Mouse (Mus musculus) liver, embryonic 11.5 days (tissue): Measurements from ENCODE around the gene Ciita. TPM values are rescaled to one million over a fixed set of nuclear protein-coding genes. Genes with fewer than 3 reads are reported as not detected.

Experiments used
- ATAC-seq: fragments of 200-750 bp; cut with Nextera tagmentation; replicated peaks from 2 replicates; pipeline ENCODE4 v1.8.0; 2017; ENCODE audit warnings: moderate number of reproducible peaks, mild to moderate bottlenecking, moderate TSS enrichment, moderate library complexity; ENCODE audit not compliant: low FRiP score
- DNase-seq: peaks from one replicate; pipeline ENCODE4 v3.0.0-alpha.2; 2017; ENCODE audit warnings: low spot score
- H3K27ac ChIP-seq: fragments of 300-500 bp; sonication (generic); 2 replicates; pipeline ENCODE4 v1.5.1; 2014; ENCODE audit warnings: mild to moderate bottlenecking, low read depth, low read length, control low read depth
- H3K27me3 ChIP-seq: fragments of 300-500 bp; sonication (generic); replicated peaks from 2 replicates; pipeline ENCODE4 v1.6.1; 2014; ENCODE audit warnings: low read length, mixed read lengths; ENCODE audit not compliant: control insufficient read depth, insufficient read depth
- H3K36me3 ChIP-seq: fragments of 300-500 bp; sonication (generic); 2 replicates; pipeline ENCODE4 v1.6.1; 2014; ENCODE audit warnings: mild to moderate bottlenecking, low read length, moderate library complexity, mixed read lengths; ENCODE audit not compliant: control insufficient read depth, insufficient read depth
- H3K4me1 ChIP-seq: fragments of 300-500 bp; sonication (generic); replicated peaks from 2 replicates; pipeline ENCODE4 v1.6.1; 2014; ENCODE audit warnings: low read length, mixed read lengths; ENCODE audit not compliant: control insufficient read depth, insufficient read depth
- H3K4me2 ChIP-seq: fragments of 300-500 bp; sonication (generic); 2 replicates; pipeline ENCODE4 v1.6.1; 2014; ENCODE audit warnings: mild to moderate bottlenecking, control low read depth, moderate library complexity
- H3K4me3 ChIP-seq: fragments of 300-500 bp; sonication (generic); 2 replicates; pipeline ENCODE4 v1.5.1; 2014; ENCODE audit warnings: low read depth, low read length, control low read depth
- H3K9ac ChIP-seq: fragments of 300-500 bp; sonication (generic); 2 replicates; pipeline ENCODE4 v1.6.1; 2014; ENCODE audit warnings: low read depth, low read length, control low read depth
- H3K9me3 ChIP-seq: fragments of 300-500 bp; sonication (generic); 2 replicates; pipeline ENCODE4 v1.6.1; 2016; ENCODE audit warnings: low read length, inconsistent platforms, mixed read lengths; ENCODE audit not compliant: control insufficient read depth
- WGBS: fragments of 180-500 bp; shearing (Covaris S2); extraction: QIAGEN DNeasy Blood & Tissue Kit; methylation state at CpG from one replicate; pipeline ENCODE4 v1.1.7; 2014; 5-methylcytosine and 5-hydroxymethylcytosine counted together
- polyA plus RNA-seq: library from polyadenylated mRNA; unstranded; fragments of >200 nt; fragmentation: Nextera tagmentation; extraction: Ambion mirVana; gene quantifications from 2 replicates; pipeline ENCODE4 v1.2.1, GENCODE M21; 2014

Gene Ciita
- polyA plus RNA-seq, 1 experiment from 2014 or later, result 0.14 TPM

- no peaks in the 10 kb centered on the region for H3K27me3 ChIP-seq
- no peaks in the 10 kb centered on the region; the same call in 1 of the 2 replicates for H3K36me3 ChIP-seq
- no peak overlapping the region for H3K27ac ChIP-seq
- DNase-seq (peak; percentile 65), ATAC-seq (peak; percentile 60)
- no peak overlapping the region for H3K4me2 ChIP-seq
- H3K9ac ChIP-seq, result no peak overlapping the region
- WGBS, result 32% methylated on average over 4 of the region's 4 CpGs
- no peak overlapping the region for H3K4me3 ChIP-seq
- H3K9me3 ChIP-seq, result no peaks in the 10 kb centered on the region
- no peaks in the 10 kb centered on the region for H3K4me1 ChIP-seq
These were observed 85.5 kb downstream of the Ciita start for GRCm38 (mm10) chr16:10565278-10565885.

DNA sequence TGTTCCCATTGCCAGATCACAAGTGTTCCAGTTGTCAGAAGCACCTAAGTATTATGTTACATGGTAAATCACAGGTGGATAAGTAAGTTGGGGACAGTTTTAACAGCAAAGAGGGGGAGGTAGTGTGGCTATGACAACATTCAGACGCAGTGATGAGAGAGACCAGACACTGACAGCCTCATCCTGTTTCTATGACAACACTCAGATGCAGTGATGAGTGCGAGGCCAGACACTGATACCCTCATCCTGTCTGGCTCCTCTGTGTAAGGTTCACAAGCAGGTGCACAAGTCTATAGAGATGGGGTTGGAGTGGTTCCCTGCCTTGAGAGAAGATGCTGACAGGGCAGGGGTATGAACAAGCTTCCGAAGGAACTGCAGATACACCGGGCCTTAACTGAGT is 87.3 kb downstream of the Ciita start:
- H3K36me3 ChIP-seq, result no peaks in the 10 kb centered on the region
- H3K27ac ChIP-seq, result no peak overlapping the region

DNA sequence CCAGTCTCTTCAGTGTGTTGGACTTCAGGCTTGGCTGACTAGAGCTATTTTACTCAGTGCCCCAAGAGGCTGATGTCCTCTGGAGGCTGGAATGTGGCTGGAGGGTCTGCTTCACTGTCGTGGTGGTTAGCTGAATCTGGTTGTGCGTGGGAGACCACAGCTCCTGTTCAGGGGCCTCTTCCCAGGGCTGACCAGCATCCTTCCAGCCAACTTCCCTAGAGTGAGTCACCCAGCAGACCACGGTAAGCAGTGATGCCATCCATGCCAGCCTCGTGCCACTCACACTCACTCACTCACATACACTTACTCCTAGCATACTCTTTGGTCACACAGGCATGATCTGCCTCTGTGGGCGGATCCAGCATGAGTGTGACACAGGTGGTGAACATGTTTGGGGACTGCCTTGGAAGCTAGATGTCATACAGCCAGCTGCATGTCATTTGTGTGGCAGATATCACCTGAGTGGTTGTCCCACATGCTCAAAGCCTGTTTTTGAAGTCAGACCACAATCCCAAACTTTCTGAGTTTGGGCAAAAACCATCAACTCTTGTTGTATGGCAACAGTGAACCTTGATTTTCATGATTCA is 90.0 kb downstream of the Ciita start:
- H3K9ac ChIP-seq, result no peak overlapping the region
- H3K36me3 ChIP-seq, result peaks cover 4% of the 10 kb centered on the region; the same call in 1 of the 2 replicates
- DNase-seq, result no peak
- no peak overlapping the region for H3K4me2 ChIP-seq
- no peaks in the 10 kb centered on the region for H3K27me3 ChIP-seq
- no peak overlapping the region for H3K4me3 ChIP-seq
- 75% methylated on average over 5 of the region's 5 CpGs for WGBS
- H3K27ac ChIP-seq, result no peak overlapping the region
- no peaks in the 10 kb centered on the region for H3K4me1 ChIP-seq
- no peak for ATAC-seq
- H3K9me3 ChIP-seq, result no peaks in the 10 kb centered on the region

More for the DNA sequence above, 87.3 kb downstream of the Ciita start:
- no peaks in the 10 kb centered on the region for H3K9me3 ChIP-seq
- H3K4me1 ChIP-seq, result no peaks in the 10 kb centered on the region
- ATAC-seq (no peak), DNase-seq (no peak)
- H3K4me2 ChIP-seq, result no peak overlapping the region
- 91% methylated on average over 4 of the region's 4 CpGs for whole genome bisulfite sequencing
- H3K9ac ChIP-seq, result no peak overlapping the region
- H3K27me3 ChIP-seq, result no peaks in the 10 kb centered on the region
- H3K4me3 ChIP-seq, result no peak overlapping the region

DNA sequence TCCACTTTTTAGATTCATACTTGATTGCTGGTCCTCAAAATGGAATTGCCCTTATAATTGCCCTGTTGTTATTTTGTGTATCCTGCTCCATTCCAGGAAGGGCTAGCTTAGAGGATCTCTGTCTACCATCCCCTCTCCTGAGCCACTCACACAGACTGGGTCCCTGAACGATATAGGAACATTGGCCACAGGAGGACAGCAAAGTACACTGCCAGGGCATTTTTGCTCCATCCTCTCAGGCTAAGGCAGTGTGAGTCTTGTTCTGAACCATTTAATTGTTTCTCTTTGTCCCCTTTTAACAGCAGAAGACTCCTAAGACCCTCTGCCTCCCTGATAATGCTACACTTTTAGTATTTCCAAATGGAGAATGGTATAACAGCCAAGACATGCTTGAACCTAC is 90.8 kb downstream of the Ciita start:
- 64% methylated on average over 1 of the region's 1 CpGs for WGBS
- H3K36me3 ChIP-seq, result peaks cover 4% of the 10 kb centered on the region; the same call in 1 of the 2 replicates
- no peak for ATAC-seq

GRCm38 (mm10) chr16:10571820-10572219 is 92.0 kb downstream of the Ciita start:
- no peak for DNase-seq
- 52% methylated on average over 2 of the region's 2 CpGs for WGBS
- Histone ChIP-seq H3K9me3 (no peaks in the 10 kb centered on the region), H3K27ac (no peak overlapping the region), H3K4me3 (no peak overlapping the region), H3K4me2 (no peak overlapping the region), H3K27me3 (no peaks in the 10 kb centered on the region), H3K4me1 (peaks cover 2% of the 10 kb centered on the region; the same call in 1 of the 2 replicates), H3K36me3 (peaks cover 7% of the 10 kb centered on the region; the same call in 1 of the 2 replicates), H3K9ac (no peak overlapping the region)
- no peak for ATAC-seq

More for the DNA sequence above, 90.8 kb downstream of the Ciita start:
- Histone ChIP-seq H3K4me1 (no peaks in the 10 kb centered on the region), H3K9me3 (no peaks in the 10 kb centered on the region), H3K4me3 (no peak overlapping the region), H3K27ac (no peak overlapping the region), H3K9ac (no peak overlapping the region), H3K4me2 (no peak overlapping the region), H3K27me3 (no peaks in the 10 kb centered on the region)
- DNase-seq, result no peak

DNA sequence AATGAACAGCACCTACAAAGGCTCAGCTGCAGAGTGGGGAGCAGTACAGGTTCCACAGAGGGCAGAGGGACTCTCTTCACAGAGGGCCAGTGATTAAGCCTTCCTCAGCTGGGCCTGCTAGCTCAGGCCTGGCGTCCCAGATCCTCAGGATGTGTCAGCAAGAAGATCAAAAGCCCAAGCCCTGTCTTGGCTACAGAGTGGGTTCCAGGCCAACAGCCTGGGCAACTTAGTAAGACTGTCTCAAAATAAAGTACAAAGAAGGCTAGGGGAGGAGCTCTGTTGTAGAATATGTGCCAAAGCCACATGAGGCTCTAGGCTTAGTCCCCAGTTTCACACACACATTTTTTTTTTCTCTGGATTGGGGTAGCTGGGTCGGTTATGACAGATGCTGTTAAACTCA is 95.1 kb downstream of the Ciita start:
- Histone ChIP-seq H3K4me3 (no peak overlapping the region), H3K27ac (no peak overlapping the region), H3K4me2 (no peak overlapping the region), H3K9me3 (no peaks in the 10 kb centered on the region), H3K36me3 (peaks cover 7% of the 10 kb centered on the region; the same call in 1 of the 2 replicates), H3K9ac (no peak overlapping the region), H3K27me3 (no peaks in the 10 kb centered on the region), H3K4me1 (peaks cover 2% of the 10 kb centered on the region; the same call in 1 of the 2 replicates)
- DNase-seq (no peak), ATAC-seq (no peak)
- WGBS, result 72% methylated on average over 2 of the region's 2 CpGs

GRCm38 (mm10) chr16:10575915-10576314 is 96.1 kb downstream of the Ciita start:
- WGBS, result 79% methylated on average over 4 of the region's 4 CpGs
- peaks cover 7% of the 10 kb centered on the region; the same call in 1 of the 2 replicates for H3K36me3 ChIP-seq
- no peaks in the 10 kb centered on the region for H3K9me3 ChIP-seq
- no peak overlapping the region for H3K4me2 ChIP-seq
- no peak for DNase-seq
- peaks cover 2% of the 10 kb centered on the region; the same call in 1 of the 2 replicates for H3K4me1 ChIP-seq
- H3K9ac ChIP-seq, result no peak overlapping the region
- no peak for ATAC-seq
- no peaks in the 10 kb centered on the region for H3K27me3 ChIP-seq
- H3K4me3 ChIP-seq, result no peak overlapping the region
- H3K27ac ChIP-seq, result no peak overlapping the region

DNA sequence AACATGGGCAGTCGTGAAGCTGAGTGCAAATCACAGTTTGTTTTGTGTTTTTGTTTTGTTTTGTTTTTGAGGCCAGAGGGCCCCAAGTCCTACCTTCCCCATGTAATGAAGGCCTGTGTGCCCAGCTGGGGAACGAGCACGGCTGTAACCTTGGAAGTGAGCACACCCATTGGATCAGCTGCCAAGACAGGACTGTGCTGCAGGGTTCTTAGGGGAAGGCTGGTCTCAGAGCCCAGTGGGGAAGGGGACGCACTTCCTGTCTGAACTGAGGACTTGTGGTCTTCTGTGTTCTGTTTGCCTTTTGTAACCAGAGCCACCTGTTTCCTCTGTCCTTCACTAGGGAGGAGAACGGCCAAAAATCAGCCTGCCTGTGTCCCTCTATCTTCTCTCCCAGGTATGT is 97.7 kb downstream of the Ciita start:
- 69% methylated on average over 5 of the region's 5 CpGs for WGBS
- H3K4me2 ChIP-seq, result no peak overlapping the region
- H3K9ac ChIP-seq, result no peak overlapping the region
- no peaks in the 10 kb centered on the region for H3K9me3 ChIP-seq
- no peaks in the 10 kb centered on the region for H3K27me3 ChIP-seq
- no peak for DNase-seq
- no peak overlapping the region for H3K27ac ChIP-seq
- H3K4me1 ChIP-seq, result peaks cover 2% of the 10 kb centered on the region; the same call in 1 of the 2 replicates
- H3K36me3 ChIP-seq, result peaks cover 7% of the 10 kb centered on the region; the same call in 1 of the 2 replicates
- no peak overlapping the region for H3K4me3 ChIP-seq
- ATAC-seq, result no peak
